Mouse (Mus musculus) heart, postnatal 25 days (tissue): Measurements from ENCODE around the gene Ptpdc1. TPM values are rescaled to one million over a fixed set of nuclear protein-coding genes. Genes with fewer than 3 reads are reported as not detected.
A peak's percentile ranks its signal among the peaks of the same experiment; 100 is the strongest.

Experiments
- DNase-seq: peaks from one replicate; pipeline ENCODE4 v3.0.0; 2022; ENCODE audit warnings: low spot score
- intact Hi-C: fragments of 180-260 bp; cut with DNase I; formaldehyde crosslinking; loops from one replicate; pipeline ENCODE4 v1.15.1; 2025
- total RNA-seq, 2 experiments: library from RNA; stranded (reverse); gene quantifications; 2 replicates each; pipeline ENCODE4 v1.2.3; 2021

The Ptpdc1 gene
- 1 to 10 TPM; 4.6 to 6.0 TPM for total RNA-seq

DNA sequence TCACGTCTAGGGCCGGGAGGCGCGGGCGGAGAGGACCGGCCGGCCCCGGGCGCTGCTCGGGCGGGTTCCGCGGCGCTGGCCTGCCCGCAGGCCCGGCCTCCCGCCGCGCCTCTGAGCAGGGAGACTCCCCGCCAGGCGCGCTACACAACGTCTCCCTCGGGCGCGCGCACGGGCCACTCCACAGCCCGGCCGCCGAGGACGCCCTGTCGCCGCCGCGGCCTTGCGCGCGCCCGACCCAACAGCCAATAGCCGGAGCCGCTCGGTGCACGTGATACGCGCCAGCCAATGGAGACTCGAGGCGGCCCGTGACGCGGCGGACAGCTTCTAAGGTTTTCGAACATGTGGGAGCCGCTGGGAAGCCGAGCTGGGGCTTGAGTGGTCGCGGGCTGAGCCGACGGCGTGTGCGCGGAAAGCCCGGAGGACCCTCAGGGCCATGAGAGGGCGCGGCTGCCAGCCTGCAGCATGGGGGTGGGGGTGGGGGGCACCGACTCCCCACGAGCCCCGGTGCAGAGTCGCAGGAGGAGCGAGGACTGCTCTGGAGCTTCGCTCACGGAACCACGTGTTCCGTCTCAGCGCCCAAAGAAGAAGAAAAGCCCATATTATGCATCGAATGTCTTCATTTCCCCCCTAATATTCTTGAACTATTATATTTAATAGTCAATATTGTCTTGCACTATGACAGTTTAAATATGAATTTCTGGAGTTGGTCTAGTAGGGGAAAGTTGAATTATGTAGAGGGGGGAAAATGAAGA, at the start of gene Ptpdc1:
Ptpdc1 (minus strand) TSS at position 232 of the 752 bp plus-strand sequence.
- intact Hi-C loops, result no loop called here
- peak; percentile 97 for DNase-seq

DNA sequence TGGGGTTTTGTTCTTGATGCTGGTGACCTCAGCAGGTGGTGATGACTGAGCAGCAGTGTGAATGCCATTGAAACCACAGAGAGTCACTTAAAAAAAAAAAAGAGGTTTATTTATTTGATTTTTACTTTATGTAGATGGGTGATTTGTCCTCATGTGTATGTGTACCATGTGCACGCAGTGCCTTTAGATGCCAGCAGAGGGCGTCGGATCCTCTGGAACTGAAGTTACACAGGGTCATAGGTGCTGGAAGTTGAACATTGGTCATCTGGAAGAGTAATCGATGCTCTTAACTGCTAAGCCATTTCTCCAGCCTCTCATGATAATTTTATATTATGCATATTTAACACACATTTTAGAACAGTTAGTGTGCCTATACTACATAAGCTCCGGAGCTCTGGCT, 49.1 kb upstream of the Ptpdc1 start:
- intact Hi-C loops, result no loop called here
- DNase-seq, result no peak

DNA sequence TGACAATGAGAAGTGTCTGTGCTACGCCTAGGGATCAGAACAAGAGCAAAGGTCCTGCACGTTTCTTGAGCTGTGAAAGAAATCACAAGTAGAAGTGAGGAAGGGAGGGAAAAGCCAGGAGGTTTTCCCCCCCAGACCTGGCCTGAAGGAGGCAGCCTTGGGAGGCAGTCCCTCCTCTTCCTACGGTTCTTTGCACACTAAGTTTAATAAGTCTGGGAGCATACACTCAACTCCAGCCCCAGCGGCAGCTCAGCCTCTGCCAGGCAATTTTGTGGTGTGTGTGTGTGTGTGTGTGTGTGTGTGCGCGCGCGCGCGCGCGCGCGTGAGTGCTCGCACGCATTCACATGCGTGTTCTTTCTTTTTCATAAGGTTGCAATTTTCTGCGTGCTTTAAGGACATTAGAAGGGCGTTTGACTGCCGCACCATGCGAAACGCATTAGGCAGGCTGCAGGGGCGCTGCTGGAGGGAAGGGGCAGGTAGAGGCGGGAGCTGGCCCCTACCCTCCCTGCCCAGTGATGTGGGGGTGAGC, 46.9 kb upstream of the Ptpdc1 start:
- DNase-seq, result no peak
- intact Hi-C loops, result no loop called here

DNA sequence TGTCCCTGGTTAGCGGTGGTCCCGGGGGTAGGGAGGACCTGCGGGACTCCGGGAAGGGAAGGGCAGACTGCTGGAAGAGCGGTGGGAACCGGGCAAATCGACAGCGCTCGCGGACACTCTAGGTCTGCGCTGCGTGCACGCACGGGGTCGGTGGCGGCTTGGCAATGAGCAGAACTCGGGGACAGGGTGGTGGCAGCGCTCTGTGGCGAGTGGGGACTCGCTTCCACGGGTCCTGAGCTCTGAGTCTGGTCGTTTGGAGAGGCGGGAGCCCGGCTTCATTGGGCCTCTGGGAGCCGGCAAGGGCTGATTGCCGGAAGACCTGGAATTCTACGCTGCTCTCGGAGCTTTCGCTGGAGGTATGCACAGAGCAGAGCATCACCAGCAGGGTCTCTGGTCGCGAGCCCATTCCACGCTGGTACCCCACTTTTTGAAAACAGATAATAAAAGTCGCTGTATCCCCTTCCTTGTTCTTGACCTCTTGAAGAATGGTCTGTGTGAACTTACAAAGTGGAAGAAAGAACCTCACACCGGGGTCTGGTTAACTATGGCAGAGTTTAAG, 43.6 kb upstream of the Ptpdc1 start:
- no peak for DNase-seq
- intact Hi-C loops, result no loop called here

DNA sequence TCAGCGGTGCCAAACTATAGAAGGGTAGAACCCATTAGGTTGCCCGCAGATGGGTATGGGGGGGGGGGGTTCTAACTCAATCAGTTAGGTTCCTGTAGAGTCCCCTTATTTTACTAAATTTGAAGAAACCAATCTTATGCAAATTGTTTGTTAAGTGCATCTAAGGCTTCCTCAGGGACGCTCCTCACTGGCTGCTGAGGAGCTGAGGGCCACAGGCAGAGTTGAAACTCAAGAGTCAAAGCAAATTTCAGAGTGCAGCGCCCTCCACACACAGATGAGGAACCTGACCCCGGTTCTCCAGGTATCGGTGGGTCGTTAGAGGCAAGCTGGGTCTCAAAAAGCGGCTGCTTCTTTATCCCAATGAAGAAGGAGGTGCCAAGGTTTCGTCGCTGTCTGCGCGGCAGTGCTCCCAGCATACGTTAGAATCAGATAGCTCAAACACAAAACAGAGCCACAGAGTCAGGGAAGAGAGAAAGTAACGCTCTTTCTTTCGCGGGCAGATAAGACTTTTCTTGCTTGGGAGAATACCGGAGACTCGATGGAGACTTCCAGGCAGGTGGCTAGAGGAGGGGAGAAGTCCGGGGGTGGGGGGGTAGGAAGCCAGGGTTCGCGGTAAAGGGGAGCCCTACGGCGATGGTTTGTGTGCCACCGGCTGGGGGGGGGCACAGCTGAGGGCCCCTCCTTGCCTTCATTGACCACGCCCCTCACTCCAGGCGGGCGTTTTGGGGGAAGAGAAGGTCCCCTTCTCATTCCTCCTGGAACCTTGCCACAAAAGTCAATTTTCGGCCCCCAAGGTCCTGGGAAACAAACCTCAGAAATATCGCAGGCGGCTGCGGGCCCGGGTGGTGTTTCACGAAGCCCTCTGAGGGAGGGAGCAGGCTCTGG, 42.9 kb upstream of the Ptpdc1 start:
- no peak for DNase-seq
- intact Hi-C loops, result no loop called here

DNA sequence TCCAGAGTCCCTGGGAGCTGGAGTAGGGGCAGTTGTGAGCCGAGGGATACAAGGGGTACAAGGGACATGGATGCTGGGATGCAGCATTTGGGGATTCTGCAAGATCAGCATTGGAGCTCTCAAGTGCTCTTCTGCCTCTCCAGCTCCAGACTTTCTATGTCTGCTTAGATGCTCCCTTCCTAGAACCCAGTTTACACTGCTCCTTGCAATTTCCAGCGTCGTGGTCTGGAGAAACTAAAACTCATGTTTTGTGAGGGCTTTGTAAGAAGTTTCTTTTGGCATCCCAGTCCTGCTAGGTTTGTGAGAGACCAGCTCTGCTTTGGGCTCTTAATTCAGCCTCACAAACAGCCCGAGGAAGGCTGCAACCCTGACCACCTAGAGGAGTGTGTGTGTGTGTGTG, 42.0 kb upstream of the Ptpdc1 start:
- DNase-seq, result no peak
- intact Hi-C loops, result no loop called here

DNA sequence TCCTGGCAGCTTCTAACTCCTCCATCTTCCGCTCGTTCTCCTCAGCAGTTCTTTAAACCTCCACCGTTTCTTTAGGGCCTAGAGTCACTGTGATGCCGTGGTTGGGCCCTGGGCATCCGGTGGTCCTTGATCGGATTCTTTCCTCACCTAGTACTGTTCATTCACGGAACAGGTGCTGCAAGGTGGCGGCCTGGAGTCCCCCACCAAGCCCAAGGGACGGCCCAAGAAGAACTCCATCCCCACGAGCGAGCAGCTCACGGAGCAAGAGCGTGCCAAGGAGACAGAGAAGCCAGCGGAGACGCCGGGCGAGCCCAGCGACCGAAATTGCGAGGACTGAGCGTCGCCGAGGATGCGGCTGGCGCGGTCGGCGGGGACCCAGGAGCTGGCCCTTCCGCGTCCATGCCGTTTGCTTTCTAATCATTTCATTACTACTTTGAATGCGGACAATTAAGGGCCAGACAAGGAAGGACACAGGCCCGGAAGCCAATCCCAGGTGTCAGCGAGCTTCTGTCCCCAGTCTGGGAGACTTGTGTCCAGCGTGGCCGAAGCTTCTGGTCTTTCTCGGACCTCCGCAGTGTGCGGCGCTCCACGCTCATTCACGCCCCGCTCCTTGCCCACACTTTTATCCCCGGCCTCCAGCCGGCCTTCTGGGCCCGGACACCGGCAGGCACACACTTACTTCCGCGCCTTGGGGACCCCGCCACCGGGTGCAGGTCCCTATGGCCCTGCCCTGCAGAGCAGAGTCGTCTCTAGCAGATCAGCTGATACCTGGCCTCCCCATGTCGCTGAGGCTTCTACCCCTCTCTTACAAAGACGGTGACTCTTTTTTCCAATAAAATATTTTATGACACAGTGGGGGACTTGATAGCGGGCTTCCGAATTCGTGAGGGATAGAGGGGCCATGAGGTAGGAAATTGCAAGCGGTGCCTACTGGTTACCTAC, 40.5 kb upstream of the Ptpdc1 start:
- intact Hi-C loops, result no loop called here
- DNase-seq, result no peak

DNA sequence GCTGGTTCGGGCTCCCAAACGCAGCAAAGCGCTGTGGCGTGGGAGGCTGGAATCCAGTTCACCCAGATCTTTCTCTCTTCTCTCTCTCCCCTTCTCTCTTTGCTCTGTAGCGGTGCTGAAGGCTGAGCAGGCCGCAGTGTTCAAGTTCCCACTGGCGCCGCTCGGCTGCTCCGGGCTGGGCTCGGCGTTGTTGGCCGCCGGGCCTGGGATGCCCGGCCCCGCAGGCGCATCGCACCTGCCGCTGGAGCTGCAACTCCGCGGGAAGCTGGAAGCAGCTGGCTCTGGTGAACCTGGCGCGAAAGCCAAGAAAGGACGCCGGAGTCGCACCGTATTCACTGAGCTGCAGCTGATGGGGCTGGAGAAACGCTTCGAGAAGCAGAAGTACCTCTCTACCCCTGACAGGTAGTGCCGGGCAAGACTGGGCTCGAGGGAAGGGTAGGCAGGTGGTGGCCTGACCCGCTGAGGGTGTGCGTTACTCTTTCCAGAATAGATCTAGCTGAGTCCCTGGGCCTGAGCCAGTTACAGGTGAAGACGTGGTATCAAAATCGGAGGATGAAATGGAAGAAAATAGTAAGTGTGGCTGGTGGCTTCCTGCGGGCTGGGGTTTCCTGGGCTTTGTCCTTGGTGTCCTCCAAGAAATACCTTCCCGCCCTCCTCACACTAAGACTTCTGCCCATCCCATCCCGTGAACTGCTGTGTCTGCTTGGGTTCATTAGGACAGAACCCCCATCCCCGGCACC, 39.6 kb upstream of the Ptpdc1 start:
- no peak for DNase-seq
- intact Hi-C loops, result no loop called here

DNA sequence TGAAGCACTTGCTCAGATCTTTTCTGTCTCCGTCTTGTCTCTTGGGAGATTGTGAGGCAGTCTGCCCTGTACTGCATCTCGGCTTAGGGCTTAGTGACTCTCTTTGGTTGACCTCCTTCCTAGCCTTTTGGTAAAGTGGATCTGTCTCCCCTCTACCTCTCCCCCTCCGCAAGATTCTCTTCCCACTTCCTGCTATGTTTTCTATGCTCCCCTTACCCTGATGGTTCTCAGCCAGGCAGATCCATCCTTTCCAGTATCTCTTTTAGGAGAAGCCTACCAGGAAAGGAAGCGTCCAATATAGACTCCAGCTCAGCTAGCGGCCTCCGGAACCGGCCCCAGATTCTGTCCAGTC, 38.5 kb upstream of the Ptpdc1 start:
- intact Hi-C loops, result no loop called here
- no peak for DNase-seq

DNA sequence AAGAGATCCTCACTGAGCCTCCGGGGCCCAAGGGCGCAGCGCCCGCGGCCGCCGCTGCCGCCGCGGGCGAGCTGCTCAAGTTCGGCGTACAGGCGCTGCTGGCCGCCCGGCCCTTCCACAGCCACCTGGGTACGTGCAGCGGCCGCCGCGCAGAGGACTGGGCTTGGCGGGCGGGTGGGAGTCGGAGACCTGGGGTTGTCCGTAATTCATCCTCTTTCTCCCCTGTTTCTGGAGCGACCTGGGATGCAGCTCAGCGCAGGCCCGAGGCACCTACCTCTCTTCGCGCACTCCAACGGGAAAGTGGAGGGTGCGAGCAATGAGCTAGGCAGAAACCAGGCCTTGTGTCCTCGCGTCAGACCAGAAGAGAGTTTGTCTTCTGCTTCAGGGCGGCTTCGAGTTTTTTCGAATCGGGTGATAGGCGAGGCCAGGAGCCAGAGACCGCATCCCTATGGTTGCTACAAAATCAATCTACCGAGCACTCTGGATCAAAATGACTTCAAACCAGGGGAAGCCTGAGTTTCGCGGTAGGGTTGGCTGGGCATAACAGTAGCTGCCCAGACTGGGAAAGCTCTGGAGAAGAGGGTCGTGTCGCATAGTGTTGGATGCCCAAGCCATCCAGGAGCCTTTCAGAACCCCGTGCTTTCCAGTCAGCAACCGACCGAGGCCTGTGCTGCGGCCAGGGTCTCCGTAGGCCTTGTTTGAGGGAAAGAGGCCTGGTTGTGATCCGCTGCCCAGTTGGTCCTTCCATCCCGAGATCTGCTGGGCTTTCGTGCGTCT, 37.9 kb upstream of the Ptpdc1 start:
- DNase-seq, result no peak
- intact Hi-C loops, result no loop called here

DNA sequence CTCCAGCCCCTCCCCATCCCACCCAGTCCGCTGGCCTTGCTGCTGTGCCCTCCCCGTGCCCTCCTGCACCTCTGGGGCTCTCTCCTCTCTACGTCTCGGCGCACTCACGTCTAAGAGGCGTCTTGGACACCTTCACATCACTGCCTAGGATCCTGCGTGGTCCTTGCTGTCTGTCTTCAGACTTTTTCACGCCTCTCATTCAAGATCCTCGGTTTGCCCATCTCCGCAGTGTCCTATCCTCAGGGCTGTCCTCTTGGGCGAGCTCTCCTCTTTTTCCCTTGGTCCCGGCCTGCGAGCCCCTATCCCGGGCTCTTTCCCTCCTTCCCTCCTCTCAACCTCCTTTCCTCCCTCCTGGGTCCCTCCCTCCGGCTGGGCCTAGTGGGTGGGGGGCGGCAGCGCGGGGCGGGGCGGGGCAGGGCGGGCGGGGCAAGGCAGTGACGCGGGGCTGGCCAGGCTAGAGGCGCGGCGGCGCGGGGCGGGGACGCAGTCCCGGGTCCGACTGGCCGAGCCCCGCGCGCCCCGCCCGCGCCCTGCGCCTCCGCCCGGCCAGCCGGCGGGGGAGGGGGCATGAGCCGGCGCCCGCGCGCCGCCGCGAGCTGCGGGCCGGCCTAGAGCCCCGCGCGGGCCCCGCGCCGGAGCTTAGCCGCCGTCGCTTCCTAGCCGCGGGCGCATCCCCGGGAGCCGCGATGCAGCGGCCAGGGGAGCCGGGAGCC, 37.1 kb upstream of the Ptpdc1 start, which contains the start of gene Barx1:
Barx1 (plus strand) TSS at position 568 of the 713 bp plus-strand sequence.
- intact Hi-C loops, result no loop called here
- no peak for DNase-seq

DNA sequence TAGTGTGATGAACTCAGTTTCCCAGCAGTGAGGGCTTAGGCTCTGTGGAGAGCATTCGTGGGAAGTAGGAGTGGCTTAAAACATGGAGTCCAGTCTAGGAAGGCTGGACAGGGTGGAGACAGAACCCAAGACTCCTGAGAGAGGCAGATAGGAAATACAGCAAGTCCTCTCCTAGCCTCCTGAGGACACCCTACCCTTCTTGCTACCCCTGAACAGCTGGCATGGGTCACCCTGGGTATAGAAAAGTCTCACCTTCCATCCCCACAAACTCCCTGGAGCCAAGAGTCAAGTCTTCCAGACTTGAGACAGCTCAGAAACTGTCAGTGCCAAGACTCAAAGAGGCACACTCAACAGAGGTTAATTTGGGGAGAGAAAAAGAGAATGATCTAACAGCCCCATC, 36.1 kb upstream of the Ptpdc1 start:
- DNase-seq, result no peak
- intact Hi-C loops, result no loop called here

DNA sequence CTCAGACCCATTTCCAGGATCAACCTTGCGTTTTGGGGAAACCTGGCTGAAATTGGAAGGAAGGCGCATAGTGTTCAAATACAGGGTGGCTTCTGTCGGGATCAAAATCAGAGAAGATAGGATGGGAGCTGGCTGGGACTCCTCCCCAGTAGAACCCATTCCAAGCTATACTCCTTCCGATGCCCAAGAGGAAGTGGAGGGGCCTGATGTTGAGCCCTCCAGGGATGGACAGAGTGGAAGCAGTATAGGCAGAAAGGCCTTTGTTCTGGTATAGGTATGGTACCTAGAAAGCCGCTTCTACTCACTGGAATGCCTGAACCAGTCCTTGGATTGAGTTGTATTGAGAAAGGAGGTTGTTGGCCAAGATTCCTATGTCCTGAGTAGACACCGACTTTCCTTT, 35.3 kb upstream of the Ptpdc1 start:
- no peak for DNase-seq
- intact Hi-C loops, result no loop called here

DNA sequence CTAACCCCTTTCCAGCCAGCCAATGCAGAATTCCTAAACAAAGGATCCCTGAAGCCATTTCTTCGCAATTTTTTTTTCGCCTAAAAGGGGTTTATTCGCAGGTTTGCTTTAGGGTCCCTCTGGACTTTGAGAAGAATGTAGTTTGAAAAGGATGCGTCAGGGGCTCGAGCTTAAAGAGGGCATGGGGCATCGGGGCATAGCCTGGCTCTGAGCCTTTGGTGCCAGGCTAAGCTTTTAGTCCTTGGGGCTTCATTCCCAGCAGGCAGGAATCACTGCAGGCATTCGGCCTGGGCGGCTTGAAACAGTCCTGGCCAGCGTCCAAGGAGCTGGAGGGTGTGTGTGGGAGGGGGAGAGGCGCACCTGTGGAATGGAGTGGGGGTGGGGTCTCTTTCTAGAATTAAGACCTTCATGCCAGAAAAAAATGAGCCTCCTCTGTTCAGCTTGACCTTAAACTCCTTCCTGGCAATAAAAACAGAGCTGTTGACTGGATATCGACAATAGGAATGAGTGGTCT, 34.8 kb upstream of the Ptpdc1 start:
- intact Hi-C loops, result no loop called here
- no peak for DNase-seq

DNA sequence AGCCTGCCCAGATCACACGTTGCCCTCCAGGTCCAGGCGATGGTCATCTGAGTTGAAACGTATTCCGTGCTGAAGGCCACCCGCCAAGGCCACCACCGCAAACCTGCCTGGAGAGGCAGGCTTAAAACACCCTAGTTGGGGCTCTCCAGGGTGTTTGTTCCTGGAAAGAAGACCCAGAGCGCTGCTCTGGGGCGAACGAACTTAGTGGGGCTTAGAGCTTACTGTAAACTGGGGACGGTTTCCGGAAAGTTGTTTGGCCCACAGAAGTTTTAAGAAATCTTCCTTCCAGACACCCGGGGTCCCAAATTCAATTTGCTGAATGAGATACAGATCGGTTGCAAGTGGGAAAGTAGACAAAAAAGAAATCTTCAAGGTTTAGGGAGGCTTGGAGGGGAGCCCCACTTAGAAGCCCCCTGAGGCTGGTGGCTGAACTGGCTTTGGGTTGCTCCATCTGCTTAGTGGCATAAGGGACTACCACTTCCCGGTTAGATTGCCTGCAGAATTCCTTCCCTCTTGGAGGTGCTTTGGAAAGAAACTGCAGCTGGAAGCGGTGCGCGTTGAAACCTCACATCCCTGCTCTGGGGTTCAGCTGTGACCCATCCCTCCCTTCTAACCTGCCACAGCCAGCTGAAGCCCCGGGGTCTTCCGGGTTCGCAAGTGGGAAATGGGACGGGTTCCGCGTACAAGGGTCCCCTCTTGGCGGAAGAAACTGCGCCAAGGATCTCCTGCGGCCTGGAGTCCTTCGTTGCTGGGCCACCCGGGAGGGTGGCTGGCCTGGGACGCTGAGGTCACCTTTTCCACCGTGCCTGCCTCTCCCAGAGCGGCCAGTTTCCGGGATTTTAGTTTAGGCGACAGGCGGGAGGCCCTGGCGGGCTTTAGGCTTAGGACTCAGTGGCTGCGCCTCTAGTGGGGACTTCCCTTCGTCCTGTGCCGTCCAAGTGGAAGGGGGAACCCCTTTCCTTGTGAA, 34.1 kb upstream of the Ptpdc1 start:
- DNase-seq, result no peak
- intact Hi-C loops, result loop anchor here (5.0 kb wide), 2 partner anchors 73 to 513 kb away; no protein-coding TSS in a partner anchor

DNA sequence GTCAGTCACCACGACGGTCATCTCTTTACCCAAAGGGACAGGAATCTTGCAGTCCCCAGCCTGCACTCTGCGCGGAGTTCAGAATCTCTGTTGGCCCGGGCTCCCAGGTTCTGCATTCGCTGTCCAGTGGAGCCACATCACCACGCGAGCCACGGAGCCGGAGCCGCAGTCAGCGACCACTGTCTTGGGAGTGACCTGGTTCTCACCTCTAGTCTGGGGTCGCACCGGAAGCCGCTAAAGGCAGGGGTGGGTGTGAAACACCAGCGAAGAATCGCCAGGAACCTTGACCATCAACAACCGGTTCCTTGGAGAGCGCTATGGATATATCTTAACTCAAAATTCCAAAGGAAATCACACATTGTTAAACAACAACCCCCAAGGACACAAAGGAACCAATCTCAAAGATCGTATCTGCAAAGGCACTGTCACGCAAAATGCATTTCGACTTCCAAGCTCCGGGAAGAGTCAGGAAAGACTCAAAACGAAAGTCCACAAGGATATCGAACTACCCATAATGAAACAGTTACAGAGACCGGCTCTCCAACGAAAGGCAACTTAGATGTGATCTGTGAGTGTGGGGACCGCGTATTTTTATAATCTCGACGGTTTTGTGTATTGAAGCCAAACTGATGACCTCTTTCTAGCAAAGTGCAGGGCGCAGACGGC, 33.3 kb upstream of the Ptpdc1 start:
- intact Hi-C loops, result loop anchor here (5.0 kb wide), 2 partner anchors 74 to 514 kb away; no protein-coding TSS in a partner anchor
- DNase-seq, result no peak
